Mouse (Mus musculus) E14TG2a.4 (cell line): ENCODE measurements around the gene Lrrfip1.
A peak's percentile ranks its signal among the peaks of the same experiment; 100 is the strongest.

Experiments
- H3K27me3 ChIP-seq: 2 replicates; pipeline ENCODE4 v1.6.1; 2014; ENCODE audit warnings: low read length, control low read depth; ENCODE audit not compliant: insufficient read depth
- H3K36me3 ChIP-seq: 2 replicates; pipeline ENCODE4 v1.6.1; 2014; ENCODE audit warnings: low read length, control low read depth; ENCODE audit not compliant: insufficient read depth
- H3K4me1 ChIP-seq: replicated peaks from 2 replicates; pipeline ENCODE4 v1.6.1; 2014; ENCODE audit warnings: low read depth, low read length, control low read depth
- H3K4me3 ChIP-seq: replicated peaks from 2 replicates; pipeline ENCODE4 v1.5.1; 2014; ENCODE audit warnings: mild to moderate bottlenecking, low read length
- H3K9me3 ChIP-seq: 2 replicates; pipeline ENCODE4 v1.6.1; 2014; ENCODE audit warnings: low read length, control low read depth
- CTCF ChIP-seq: conservative IDR thresholded peaks from 2 replicates; pipeline ENCODE4 v1.5.1; 2014; ENCODE audit warnings: low read length
- NANOG ChIP-seq: IDR thresholded peaks from 2 replicates; pipeline ENCODE4 v1.6.1; 2014; ENCODE audit warnings: borderline replicate concordance, low read length, mixed read lengths
- POU5F1 ChIP-seq: IDR thresholded peaks from 2 replicates; pipeline ENCODE4 v1.6.1; 2014; ENCODE audit warnings: low read length, borderline replicate concordance

The Lrrfip1 gene

DNA sequence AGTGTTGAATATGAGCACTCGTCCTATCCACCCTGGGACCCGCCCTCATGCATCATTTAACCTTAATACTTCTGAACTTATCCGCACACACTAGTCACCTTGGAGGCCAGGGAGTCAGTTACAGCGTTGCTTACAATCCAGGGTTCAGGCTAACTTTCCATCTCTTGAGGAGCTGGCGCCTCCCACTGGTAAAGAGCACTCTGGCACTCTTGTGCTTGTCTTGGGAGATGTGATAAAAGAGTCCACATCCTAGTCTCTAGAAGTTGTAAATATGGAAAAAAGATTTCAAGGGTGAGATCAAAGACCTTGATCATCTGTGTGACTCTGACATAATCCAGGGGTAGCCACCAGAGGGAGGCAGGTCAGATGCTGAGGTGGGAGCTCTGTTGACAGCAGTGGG, 109.0 kb downstream of the Lrrfip1 start:
- Histone ChIP-seq H3K9me3 (no peaks in the 10 kb centered on the region), H3K27me3 (no peaks in the 10 kb centered on the region), H3K4me3 (no peak overlapping the region), H3K36me3 (peaks cover 16% of the 10 kb centered on the region), H3K4me1 (0 out of 2 replicates have a peak, but pooled peaks cover 3% of the 10 kb centered on the region)
- no peak for TF ChIP-seq POU5F1
- TF ChIP-seq CTCF = no peak
- no peak for TF ChIP-seq NANOG

DNA sequence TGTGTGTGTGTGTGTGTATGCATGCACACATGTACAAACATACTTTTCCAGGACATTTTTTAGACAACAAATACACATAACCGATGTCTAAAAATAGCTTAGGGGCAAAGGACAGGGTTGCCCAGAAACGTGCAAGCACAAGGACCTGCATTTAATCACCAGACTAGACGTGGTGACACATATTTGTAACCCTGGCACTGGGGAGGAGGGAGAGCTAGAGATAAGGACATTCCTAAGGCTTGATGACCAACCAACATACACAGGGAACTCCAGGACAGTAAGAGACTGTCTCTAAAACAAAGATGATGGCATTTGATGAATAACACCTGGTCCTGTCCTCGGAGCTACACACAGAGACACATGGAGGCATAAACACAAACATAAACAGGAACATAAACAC, 110.8 kb downstream of the Lrrfip1 start:
- peaks cover 9% of the 10 kb centered on the region for H3K36me3 ChIP-seq
- no peak overlapping the region for H3K4me3 ChIP-seq
- H3K9me3 ChIP-seq = no peaks in the 10 kb centered on the region
- TF ChIP-seq CTCF = no peak
- no peaks in the 10 kb centered on the region for H3K27me3 ChIP-seq
- H3K4me1 ChIP-seq = 0 out of 2 replicates have a peak, but pooled peaks cover 3% of the 10 kb centered on the region

DNA sequence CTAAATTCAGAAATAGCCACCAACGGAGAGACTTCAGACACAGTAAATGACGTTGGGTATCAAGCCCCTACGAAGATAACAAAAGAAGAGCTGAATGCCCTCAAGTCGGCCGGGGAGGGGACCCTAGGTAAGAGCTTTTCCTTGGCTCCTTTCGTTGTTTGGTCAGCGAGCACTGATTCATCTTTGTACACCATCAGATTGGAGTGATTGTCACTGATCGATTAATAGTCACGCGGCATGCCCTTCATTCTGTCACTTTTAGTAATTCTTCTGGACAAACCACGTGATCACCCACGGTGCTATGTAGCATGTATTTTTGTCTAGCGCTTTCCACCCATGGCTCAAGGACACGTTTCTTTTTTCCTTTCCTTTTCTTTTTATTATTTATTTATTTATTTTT, 113.6 kb downstream of the Lrrfip1 start:
- H3K4me3 ChIP-seq = no peak overlapping the region
- peaks cover 14% of the 10 kb centered on the region for H3K36me3 ChIP-seq
- no peaks in the 10 kb centered on the region for H3K9me3 ChIP-seq
- no peaks in the 10 kb centered on the region for H3K27me3 ChIP-seq
- TF ChIP-seq CTCF = no peak
- no peak for TF ChIP-seq NANOG
- TF ChIP-seq POU5F1 = no peak
- 0 out of 2 replicates have a peak, but pooled peaks cover 3% of the 10 kb centered on the region for H3K4me1 ChIP-seq

DNA sequence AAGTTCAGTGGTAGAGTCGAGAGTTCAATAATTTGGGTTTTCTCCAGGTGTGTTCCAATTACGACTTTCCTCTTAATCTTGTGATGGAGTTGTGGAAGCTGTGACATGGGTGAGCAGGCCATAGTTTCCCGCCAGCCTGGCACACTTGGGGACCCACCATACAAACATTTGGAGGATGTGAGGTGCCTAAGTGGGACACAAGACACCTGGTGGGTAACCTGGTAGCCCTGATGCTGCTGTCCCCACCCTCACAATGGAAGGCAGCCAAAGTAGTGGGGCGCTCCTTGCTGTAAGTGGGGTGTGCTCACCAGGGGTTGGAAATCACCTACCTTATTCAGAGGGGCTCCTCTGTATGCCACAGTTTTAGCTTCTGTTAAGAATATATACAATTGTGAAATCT, 114.1 kb downstream of the Lrrfip1 start:
- Histone ChIP-seq H3K4me1 (0 out of 2 replicates have a peak, but pooled peaks cover 3% of the 10 kb centered on the region), H3K27me3 (no peaks in the 10 kb centered on the region), H3K4me3 (no peak overlapping the region), H3K9me3 (no peaks in the 10 kb centered on the region), H3K36me3 (peaks cover 13% of the 10 kb centered on the region)
- TF ChIP-seq CTCF (no peak), POU5F1 (no peak)

DNA sequence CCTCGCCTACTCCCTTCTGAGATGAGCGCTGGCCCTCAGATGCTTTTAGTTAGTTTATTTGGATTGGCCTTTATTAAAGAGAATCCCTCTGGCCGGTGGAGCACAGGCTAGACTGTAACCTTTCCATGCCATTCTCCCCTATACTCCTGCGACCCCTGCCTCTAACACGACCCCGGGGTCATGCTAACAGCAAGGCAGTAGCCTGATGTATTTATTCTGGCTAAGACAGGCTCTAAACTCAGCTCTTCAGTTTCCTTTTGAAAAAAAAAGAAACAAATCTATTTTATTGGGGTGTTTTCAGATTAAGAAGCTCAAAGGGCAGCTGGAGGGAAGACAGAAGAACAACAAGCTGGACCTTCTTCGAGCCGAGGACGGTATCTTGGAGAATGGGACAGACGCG, 123.6 kb downstream of the Lrrfip1 start:
- no peak for TF ChIP-seq NANOG
- no peak for TF ChIP-seq CTCF
- TF ChIP-seq POU5F1 = no peak
- no peak overlapping the region for H3K4me3 ChIP-seq
- H3K4me1 ChIP-seq = no peaks in the 10 kb centered on the region
- 0 out of 2 replicates have a peak, but pooled peaks cover 4% of the 10 kb centered on the region for H3K36me3 ChIP-seq
- H3K27me3 ChIP-seq = no peaks in the 10 kb centered on the region
- H3K9me3 ChIP-seq = no peaks in the 10 kb centered on the region

DNA sequence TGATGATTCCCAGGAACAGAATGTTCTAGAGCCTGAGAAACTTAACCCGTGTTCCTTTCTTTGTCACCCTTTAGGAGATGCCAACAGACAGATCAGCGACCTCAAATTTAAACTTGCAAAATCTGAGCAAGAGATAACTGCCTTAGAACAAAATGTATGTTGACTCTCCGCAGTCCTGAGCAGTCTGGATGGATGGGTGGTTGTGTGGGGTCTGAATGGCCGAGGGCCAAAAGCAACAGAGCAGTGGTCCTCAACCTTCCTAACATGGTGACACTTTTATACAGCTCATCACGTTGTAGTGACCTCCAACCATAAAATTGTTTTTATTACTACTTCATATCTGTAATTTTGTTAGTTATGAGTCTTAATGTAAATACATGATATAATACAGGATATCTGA, 124.5 kb downstream of the Lrrfip1 start:
- H3K4me1 ChIP-seq = no peaks in the 10 kb centered on the region
- no peak overlapping the region for H3K4me3 ChIP-seq
- no peaks in the 10 kb centered on the region for H3K27me3 ChIP-seq
- TF ChIP-seq CTCF = no peak
- 0 out of 2 replicates have a peak, but pooled peaks cover 4% of the 10 kb centered on the region for H3K36me3 ChIP-seq
- no peaks in the 10 kb centered on the region for H3K9me3 ChIP-seq

DNA sequence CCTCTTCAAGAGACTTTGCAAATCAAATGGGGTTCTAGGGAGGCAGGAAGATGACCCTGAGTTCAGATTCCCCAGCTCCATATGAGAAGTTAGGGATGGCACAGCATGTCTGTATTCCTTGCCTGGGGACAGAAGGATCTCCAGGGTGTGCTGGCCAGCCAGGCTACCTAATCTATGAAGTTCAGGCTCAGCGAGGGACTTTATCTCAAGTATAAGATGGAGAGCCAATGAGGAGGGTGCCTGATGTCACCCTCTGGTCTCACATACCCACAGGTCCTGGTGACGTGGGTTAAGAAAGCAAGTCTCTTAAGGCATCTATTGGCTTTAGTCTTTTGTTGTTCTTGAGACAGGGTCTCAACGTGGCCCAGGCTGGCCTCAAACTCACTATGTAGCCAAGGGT, 124.9 kb downstream of the Lrrfip1 start:
- TF ChIP-seq POU5F1 (no peak), CTCF (no peak), NANOG (no peak)
- no peak overlapping the region for H3K4me3 ChIP-seq
- 0 out of 2 replicates have a peak, but pooled peaks cover 4% of the 10 kb centered on the region for H3K36me3 ChIP-seq
- no peaks in the 10 kb centered on the region for H3K4me1 ChIP-seq
- H3K9me3 ChIP-seq = no peaks in the 10 kb centered on the region
- no peaks in the 10 kb centered on the region for H3K27me3 ChIP-seq

DNA sequence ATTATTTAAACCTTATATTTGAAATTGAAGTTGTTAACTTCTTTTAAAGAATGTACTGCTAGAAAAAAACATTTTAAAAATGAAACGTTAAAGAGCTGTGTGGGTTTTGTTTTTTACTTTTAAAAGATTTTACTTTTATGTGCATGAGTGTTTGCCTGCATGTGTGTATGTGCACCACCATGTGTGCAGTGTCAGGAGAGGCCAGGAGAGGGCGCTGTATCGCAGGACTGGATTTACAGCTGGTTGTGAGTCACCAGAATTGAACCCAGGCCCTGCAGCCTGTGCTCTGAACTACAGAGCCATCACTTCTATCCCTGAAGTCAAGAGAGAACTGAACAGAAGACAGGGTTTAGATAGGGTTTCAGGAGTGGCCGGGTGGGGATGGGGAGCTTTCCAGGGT, 130.3 kb downstream of the Lrrfip1 start:
- Histone ChIP-seq H3K4me3 (no peak overlapping the region), H3K9me3 (no peaks in the 10 kb centered on the region), H3K4me1 (no peaks in the 10 kb centered on the region), H3K27me3 (no peaks in the 10 kb centered on the region), H3K36me3 (no peaks in the 10 kb centered on the region)
- TF ChIP-seq CTCF = peak; percentile 72
- no peak for TF ChIP-seq POU5F1
- TF ChIP-seq NANOG = no peak

DNA sequence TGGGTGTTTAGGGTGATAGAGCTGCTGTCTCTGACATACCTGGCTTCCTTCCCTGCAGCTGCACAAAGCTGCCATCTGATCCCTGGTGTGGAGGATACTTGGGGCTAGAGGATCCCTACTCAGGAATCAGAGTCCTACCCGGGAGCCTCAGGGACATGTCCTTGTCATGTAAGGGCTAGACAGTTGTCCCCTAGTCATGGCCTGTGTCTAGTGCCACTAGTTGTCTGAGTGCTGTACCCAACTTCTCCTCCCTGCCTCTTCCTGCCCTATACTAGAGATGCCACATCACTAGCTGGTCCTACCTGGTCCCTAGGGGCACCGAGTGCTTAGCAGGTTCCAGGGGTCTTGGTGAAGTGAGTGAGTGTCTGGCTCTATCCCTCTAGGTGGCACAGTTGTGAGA, 138.5 kb downstream of the Lrrfip1 start:
- H3K4me3 ChIP-seq = no peak overlapping the region
- peaks cover 15% of the 10 kb centered on the region; the same call in 1 of the 2 replicates for H3K9me3 ChIP-seq
- no peaks in the 10 kb centered on the region for H3K27me3 ChIP-seq
- no peaks in the 10 kb centered on the region for H3K4me1 ChIP-seq
- H3K36me3 ChIP-seq = no peaks in the 10 kb centered on the region
- no peak for TF ChIP-seq NANOG
- no peak for TF ChIP-seq POU5F1
- no peak for TF ChIP-seq CTCF
